Mouse (Mus musculus): ENCODE data around the gene 6030408B16Rik. TPM values are rescaled to one million over a fixed set of nuclear protein-coding genes. Genes with fewer than 3 reads are reported as not detected.
A peak's percentile ranks its signal among the peaks of the same experiment; 100 is the strongest.

The 6030408B16Rik gene
- total and polyA plus RNA-seq, 3 experiments = not detected

DNA sequence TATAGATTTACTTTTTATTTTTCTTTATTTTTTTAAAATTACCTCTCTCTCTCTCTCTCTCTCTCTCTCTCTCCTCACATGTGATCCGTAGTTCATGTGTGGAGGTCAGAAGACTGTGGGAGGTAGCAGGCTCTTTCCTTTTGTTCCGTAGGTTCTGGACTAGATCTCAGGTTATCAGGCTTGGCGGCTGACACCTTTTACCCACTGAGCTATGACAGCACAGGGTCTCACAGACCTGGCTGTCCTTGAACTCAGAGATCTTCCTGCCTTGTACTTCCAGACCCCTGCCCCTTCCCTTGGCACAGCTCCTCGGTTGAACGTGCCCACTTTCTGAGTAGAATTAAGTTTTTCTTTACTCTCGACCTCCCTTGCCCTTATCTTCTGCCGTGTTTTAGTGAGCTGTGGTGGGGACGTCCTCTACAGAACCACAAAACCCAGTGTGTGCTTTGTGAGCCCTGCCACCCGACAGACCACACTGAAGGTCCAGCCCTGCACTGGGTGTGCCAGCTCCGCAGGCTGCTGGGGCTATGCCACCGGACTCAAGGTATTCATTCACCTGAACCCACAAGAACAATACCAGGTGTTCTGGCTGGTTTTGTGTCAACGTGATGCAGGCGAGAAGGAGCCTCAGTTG lies 23.4 kb downstream of the 6030408B16Rik start:
- TF ChIP-seq CTCF (IDR thresholded peaks at IDR 0.05; ENCODE audit: low read depth, low read length) (no peak), POLR2AphosphoS5 (IDR thresholded peaks at IDR 0.05; ENCODE audit: insufficient replicate concordance, low read depth, low read length) (no peak), GATA2 (IDR thresholded peaks at IDR 0.05; ENCODE audit: borderline replicate concordance, low read depth, low read length) (no peak), TAL1 (conservative IDR thresholded peaks at IDR 0.05; ENCODE audit: low read depth, low read length) (no peak), GATA1 (IDR thresholded peaks at IDR 0.05; ENCODE audit: borderline replicate concordance, low read length) (no peak)
- Histone ChIP-seq H3K4me3 (ENCODE audit: low read depth, low read length) (peak overlapping the region; percentile 45; the same call in 1 of the 2 replicates), H3K36me3 (replicated peaks) (no peaks in the 10 kb centered on the region), H3K27me3 (ENCODE audit: insufficient read depth, low read length) (0 out of 2 replicates have a peak, but pooled peaks cover 2% of the 10 kb centered on the region), H3K4me1 (ENCODE audit: insufficient read depth, low read depth, low read length) (peaks cover 38% of the 10 kb centered on the region), H3K9me3 (replicated peaks) (peaks cover 30% of the 10 kb centered on the region)
- DNase-seq (ENCODE audit: low spot score) (no peak), ATAC-seq (ENCODE audit: extremely low read depth, insufficient number of reproducible peaks, low FRiP score, poor library complexity, severe bottlenecking) (no peak)

DNA sequence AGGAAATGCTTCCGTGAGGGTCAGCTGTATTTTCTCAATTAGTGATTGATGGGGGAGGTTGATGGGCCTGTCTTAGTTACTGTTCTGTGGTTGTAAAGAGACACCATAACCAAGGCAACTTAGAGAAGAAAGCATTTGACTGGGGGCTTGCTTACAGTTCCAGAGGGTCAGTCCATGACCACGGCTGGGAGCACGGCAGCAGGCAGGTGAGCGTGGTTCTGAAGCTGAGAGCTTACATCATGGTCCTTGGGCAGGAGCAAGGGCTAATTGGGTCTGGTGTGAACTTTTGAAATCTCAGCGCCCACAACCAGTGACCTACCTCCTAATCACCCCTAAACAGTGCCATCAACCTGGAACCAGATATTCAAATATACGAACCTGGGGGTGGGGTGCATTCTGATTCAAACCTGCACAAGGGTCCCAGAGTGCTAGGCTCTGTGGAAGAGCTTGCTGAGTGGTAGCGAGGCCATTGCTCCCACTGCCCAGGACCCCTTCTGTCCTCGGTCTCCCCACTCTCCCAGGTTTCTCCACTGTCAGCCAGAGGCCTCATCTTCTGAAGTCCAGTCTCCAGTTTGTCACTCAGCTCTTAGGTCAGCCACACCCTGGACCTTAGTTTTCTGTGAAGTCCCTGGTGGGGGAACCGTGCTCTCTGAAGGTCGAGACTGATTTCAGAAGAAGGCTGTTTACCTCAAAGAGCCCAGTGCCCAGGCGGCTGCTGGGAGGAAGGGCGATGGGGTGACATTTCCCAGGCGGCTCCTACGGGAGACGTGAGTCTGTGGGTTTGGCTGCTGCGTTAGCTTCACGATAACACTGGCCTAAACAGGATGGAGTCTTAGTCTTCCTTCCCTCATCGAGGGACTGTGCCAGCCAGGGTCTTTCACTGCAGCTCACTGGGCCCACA lies 24.2 kb downstream of the 6030408B16Rik start:
- DNase-seq (ENCODE audit: low spot score) (no peak), ATAC-seq (ENCODE audit: extremely low read depth, insufficient number of reproducible peaks, low FRiP score, poor library complexity, severe bottlenecking) (no peak)
- TF ChIP-seq GATA2 (IDR thresholded peaks at IDR 0.05; ENCODE audit: borderline replicate concordance, low read depth, low read length) = no peak
- no peak for TF ChIP-seq TAL1 (conservative IDR thresholded peaks at IDR 0.05; ENCODE audit: low read depth, low read length)
- Histone ChIP-seq H3K27me3 (ENCODE audit: insufficient read depth, low read length) (0 out of 2 replicates have a peak, but pooled peaks cover 2% of the 10 kb centered on the region), H3K4me3 (ENCODE audit: low read depth, low read length) (peak overlapping the region; percentile 45; the same call in 1 of the 2 replicates), H3K9me3 (replicated peaks) (peaks cover 31% of the 10 kb centered on the region), H3K4me1 (ENCODE audit: insufficient read depth, low read depth, low read length) (peaks cover 43% of the 10 kb centered on the region), H3K36me3 (replicated peaks) (no peaks in the 10 kb centered on the region)

DNA sequence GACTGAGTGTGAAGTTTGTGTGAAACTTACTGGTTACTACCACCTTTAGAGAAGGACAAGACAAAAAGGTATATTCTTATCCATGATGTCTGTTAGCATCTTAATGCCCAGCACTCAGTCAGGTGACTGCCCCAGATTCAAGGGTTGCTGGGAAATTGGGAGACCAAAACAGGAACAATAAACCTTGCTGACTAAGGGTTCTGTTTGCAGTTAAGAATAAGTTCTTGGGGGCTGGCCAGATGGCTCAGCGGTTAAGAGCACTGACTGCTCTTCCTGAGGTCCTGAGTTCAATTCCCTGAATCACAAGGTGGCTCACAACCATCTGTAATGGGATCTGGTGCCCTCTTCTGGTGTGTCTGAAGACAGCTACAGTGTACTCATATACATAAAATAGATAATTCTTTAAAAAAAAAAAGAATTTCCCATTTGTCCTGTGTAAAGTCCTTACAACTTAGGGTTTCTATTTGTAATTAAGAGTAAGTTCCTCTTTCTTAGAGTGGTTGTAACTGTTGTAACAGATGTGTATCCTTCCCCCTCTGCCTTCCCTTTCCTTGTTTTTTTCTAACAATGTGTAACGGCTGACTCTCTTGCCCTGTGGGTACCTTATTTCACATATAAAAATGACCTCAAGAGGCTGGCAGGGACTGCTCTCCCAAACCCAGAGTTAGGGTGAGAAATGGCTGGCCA lies 24.9 kb downstream of the 6030408B16Rik start:
- Histone ChIP-seq H3K4me1 (ENCODE audit: insufficient read depth, low read depth, low read length) (peaks cover 50% of the 10 kb centered on the region), H3K27me3 (ENCODE audit: insufficient read depth, low read length) (0 out of 2 replicates have a peak, but pooled peaks cover 2% of the 10 kb centered on the region), H3K9me3 (replicated peaks) (peaks cover 38% of the 10 kb centered on the region), H3K4me3 (ENCODE audit: low read depth, low read length) (no peak overlapping the region), H3K36me3 (replicated peaks) (no peaks in the 10 kb centered on the region)
- DNase-seq (ENCODE audit: low spot score) (no peak), ATAC-seq (ENCODE audit: extremely low read depth, insufficient number of reproducible peaks, low FRiP score, poor library complexity, severe bottlenecking) (no peak)
- no peak for TF ChIP-seq GATA1 (IDR thresholded peaks at IDR 0.05; ENCODE audit: borderline replicate concordance, low read length)
- no peak for TF ChIP-seq CTCF (IDR thresholded peaks at IDR 0.05; ENCODE audit: low read depth, low read length)
- TF ChIP-seq TAL1 (conservative IDR thresholded peaks at IDR 0.05; ENCODE audit: low read depth, low read length) = no peak
- no peak for TF ChIP-seq GATA2 (IDR thresholded peaks at IDR 0.05; ENCODE audit: borderline replicate concordance, low read depth, low read length)
- TF ChIP-seq POLR2AphosphoS5 (IDR thresholded peaks at IDR 0.05; ENCODE audit: insufficient replicate concordance, low read depth, low read length) = no peak

DNA sequence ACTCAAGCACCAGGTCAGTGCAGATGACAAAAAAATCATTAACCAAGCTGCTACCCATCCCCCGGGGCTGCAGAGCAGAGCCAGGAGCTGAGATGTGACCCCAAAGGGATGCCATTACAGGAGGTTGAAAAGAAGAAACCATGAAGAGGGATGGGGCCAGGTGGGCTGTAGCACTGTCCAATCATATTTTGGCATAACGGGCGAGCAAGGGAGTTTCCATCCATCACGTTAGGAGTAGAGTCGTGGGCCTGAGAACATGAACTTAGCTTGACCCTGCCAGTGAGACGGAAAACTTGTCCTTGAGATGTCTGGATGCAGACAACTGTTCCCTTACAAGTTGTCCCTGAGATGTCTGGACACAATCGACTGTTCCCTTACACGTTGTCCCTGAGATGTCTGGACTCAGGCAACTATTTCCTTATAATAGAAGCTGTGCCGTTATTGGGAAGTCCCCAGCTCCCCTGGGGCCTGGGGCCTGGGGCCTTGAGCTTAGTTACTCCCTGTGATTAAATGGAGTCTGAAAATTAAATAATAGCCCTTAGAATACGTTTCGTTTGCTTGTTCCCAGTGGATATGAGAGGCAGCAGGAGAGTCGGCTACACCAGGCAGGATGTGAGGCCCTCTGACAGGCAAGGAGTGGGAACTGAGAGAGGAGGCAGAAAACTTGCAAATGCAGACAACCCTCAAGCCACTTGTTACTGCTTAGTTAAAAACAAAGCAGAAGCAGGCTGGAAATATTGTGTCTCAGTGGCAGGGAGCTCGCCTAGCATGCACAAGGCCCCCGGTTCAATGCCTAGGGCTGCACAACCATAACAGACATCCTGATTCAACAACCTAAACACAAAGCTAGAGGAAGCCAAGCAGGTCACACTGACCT lies 26.1 kb downstream of the 6030408B16Rik start:
- TF ChIP-seq TAL1 (conservative IDR thresholded peaks at IDR 0.05; ENCODE audit: low read depth, low read length) (no peak), GATA1 (IDR thresholded peaks at IDR 0.05; ENCODE audit: borderline replicate concordance, low read length) (no peak), CTCF (IDR thresholded peaks at IDR 0.05; ENCODE audit: low read depth, low read length) (no peak), POLR2AphosphoS5 (IDR thresholded peaks at IDR 0.05; ENCODE audit: insufficient replicate concordance, low read depth, low read length) (no peak), GATA2 (IDR thresholded peaks at IDR 0.05; ENCODE audit: borderline replicate concordance, low read depth, low read length) (no peak)
- H3K9me3 ChIP-seq (replicated peaks) = peaks cover 45% of the 10 kb centered on the region
- ATAC-seq (ENCODE audit: extremely low read depth, insufficient number of reproducible peaks, low FRiP score, poor library complexity, severe bottlenecking) (no peak), DNase-seq (ENCODE audit: low spot score) (no peak)
- peaks cover 50% of the 10 kb centered on the region for H3K4me1 ChIP-seq (ENCODE audit: insufficient read depth, low read depth, low read length)
- no peaks in the 10 kb centered on the region for H3K36me3 ChIP-seq (replicated peaks)
- H3K27me3 ChIP-seq (ENCODE audit: insufficient read depth, low read length) = 0 out of 2 replicates have a peak, but pooled peaks cover 2% of the 10 kb centered on the region
- no peak overlapping the region for H3K4me3 ChIP-seq (ENCODE audit: low read depth, low read length)

- Histone ChIP-seq H3K4me3 (ENCODE audit: low read depth, low read length) (no peak overlapping the region), H3K27me3 (ENCODE audit: insufficient read depth, low read length) (0 out of 2 replicates have a peak, but pooled peaks cover 2% of the 10 kb centered on the region), H3K4me1 (ENCODE audit: insufficient read depth, low read depth, low read length) (peaks cover 50% of the 10 kb centered on the region), H3K36me3 (replicated peaks) (no peaks in the 10 kb centered on the region), H3K9me3 (replicated peaks) (peaks cover 39% of the 10 kb centered on the region)
- TF ChIP-seq GATA1 (IDR thresholded peaks at IDR 0.05; ENCODE audit: borderline replicate concordance, low read length) (no peak), POLR2AphosphoS5 (IDR thresholded peaks at IDR 0.05; ENCODE audit: insufficient replicate concordance, low read depth, low read length) (no peak), TAL1 (conservative IDR thresholded peaks at IDR 0.05; ENCODE audit: low read depth, low read length) (no peak), CTCF (IDR thresholded peaks at IDR 0.05; ENCODE audit: low read depth, low read length) (no peak), GATA2 (IDR thresholded peaks at IDR 0.05; ENCODE audit: borderline replicate concordance, low read depth, low read length) (no peak)
- no peak for DNase-seq (ENCODE audit: low spot score)
- no peak for ATAC-seq (ENCODE audit: extremely low read depth, insufficient number of reproducible peaks, low FRiP score, poor library complexity, severe bottlenecking)
Measured at GRCm38 (mm10) chr15:101320010-101320617, 27.1 kb downstream of the 6030408B16Rik start.
